Mouse (Mus musculus) cerebellum, adult 2 months (tissue): ENCODE results near the gene R3hdm2.

ENCODE experiments used
- CTCF ChIP-seq: fragments of 200-500 bp; IDR thresholded peaks from 2 replicates; pipeline ENCODE4 v1.5.1; 2011; ENCODE audit warnings: low read depth, mild to moderate bottlenecking, control low read depth, low read length, moderate library complexity, borderline replicate concordance; ENCODE audit not compliant: insufficient read depth
- POLR2A ChIP-seq: fragments of 200-500 bp; IDR thresholded peaks from 2 replicates; pipeline ENCODE4 v1.6.1; 2011; ENCODE audit warnings: low read length, control low read depth, borderline replicate concordance; ENCODE audit not compliant: insufficient read depth

- peak; percentile 75 for TF ChIP-seq CTCF
- TF ChIP-seq POLR2A = no peak
These were observed 128.1 kb downstream of the R3hdm2 start for GRCm38 (mm10) chr10:127508239-127508638.
